Mouse (Mus musculus): ENCODE measurements around the gene Rpl22l1.
"Not testable (repeated sequence)": the region's sequence is repeated elsewhere in the genome, so short reads cannot be mapped to it uniquely, and the experiment has no call there.

The Rpl22l1 gene

DNA sequence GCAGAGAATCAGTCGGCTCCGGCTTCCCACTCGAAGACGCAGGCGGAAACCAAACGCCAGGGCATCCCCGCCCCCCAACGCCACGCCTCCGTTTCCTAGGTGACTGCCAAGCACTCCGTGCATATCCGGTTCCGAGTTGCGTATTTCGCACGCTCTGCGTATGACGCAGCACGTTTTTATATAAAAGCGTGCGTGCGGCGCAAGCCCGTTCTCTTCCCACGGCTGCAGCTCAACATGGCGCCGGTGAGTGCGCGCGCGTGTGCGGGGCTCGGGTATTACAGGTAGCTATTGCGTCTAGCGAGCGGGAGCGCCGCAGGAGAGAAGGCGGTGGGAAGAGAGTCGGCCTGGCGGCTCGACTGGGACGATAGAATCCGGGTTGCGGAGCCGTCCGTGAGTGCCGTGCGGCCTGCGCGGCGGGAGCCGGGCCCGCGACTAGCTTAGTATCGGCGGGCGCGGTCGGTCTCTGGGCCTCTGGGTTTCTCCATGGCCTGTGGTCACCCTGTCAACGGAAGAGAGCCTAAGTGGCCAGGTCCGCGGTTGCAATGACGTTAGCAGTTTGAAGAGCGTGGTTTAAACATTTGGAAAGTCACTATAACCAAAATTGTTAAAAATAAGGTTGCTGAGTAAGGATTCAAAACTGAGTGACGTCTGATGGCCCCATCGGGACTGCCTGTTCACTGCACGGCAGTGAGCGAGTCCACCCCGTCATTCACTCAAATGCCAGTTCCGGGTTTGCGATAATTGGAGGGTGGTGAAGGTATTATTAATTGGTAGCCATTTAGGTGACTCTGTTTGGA is at the start of gene Rpl22l1:
Gene Rpl22l1, plus strand, starts transcription at position 136 of the 797 bp plus-strand sequence.
- DNase-seq (ENCODE audit: low read depth, low spot score), result peak; percentile 95

DNA sequence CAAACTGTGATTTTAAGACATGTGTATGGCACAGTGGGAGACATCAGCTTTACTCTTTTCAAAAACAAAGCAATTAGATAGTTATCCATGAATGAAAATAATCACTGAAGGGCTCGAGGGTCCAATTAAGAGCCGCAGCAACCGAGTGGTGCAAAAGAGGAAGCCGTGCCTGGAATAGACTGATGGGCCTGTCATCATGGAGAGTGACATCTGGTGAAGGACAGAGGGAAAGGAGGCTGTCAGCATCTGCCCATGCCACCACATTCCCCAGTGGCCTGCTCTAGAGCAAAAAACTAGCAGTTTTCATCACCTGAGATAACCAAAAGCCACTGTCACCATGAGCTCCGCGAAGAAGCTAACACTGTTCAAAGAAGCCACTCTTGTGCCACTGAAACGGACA is 49.8 kb upstream of the Rpl22l1 start:
- DNase-seq (ENCODE audit: low read depth, low spot score), result no peak

DNA sequence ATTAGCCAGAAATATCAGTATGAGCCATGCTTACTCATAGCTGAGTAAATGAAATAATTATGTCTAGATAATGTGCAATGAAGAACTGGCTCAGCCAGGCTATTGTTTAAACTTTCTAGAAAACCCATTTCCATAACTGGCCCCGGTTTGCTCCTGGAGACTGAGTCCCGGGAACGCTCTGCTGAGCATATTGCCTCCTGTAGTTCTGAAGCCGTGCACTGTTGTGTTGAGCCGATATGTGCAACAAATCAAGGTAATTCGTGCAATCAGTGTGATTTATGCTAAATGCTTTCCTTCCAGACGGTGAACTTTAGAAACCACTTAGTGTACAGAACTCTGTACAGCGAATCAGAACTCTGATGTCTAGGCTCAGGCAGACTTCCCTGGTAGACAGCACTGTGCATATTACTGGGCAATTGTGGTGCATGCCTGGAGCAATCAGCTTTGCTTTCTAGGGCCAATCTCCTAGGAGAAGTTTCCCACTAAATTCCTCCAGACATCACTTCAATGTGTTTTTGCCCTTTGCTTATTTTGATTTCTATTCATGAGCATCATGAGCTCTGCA is 43.9 kb upstream of the Rpl22l1 start:
- DNase-seq (ENCODE audit: low read depth, low spot score), result no peak

DNA sequence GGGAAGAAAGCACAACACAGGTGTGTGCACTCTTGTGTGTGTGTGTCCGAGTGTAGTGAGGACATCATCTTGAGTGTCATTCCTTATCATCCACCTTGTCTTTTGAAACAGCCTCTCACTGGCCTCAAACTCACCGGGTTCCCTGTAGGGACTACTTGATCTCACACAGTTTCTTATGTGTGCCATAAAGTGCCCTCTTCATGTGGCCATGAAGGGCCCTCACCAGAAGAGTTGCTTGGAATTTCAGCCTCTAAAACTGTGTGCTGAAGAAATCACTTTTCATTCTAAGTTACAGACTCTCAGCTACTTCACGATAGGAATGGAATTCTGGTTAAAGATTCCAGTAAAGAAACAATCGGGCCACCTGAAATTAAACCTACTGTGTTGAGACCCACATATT is 38.3 kb upstream of the Rpl22l1 start:
- no peak for DNase-seq (ENCODE audit: low read depth, low spot score)

DNA sequence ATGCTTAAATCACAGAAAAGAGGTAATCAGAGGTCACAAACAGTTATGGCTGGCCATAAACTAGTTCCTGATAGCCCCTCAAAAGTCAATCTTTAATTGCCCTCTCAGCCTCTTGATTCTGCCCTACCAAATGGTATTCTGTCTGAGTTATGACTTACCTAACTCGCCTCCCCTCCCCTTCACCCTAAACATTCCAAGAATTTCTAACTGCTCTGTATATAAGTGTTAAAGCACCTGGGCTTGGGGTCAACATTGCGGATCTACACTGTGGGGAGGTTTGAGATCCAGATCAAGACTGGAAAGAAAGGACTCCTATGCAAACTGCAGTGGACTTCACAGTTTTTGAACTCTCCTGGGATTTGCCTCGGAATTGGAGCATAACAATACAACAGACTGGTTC is 37.0 kb upstream of the Rpl22l1 start:
- DNase-seq (ENCODE audit: low read depth, low spot score), result no peak

DNA sequence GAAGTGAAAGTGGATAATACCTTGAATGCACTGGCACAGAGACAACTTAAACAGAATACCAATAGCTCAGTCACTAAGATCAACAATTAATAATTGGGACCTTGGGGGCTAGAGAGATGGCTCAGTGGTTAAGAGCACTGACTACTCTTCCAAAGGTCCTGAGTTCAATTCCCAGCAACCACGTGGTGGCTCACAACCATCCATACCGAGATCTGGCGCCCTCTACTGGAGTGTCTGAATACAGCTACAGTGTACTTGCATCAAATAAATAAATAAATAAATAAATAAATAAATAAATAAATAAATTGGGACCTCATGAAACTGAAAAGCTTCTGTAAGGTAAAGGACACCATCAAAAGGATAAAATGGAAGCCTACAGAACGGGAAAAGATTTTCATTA is 32.3 kb upstream of the Rpl22l1 start:
- not testable (repeated sequence) for DNase-seq (ENCODE audit: low read depth, low spot score)

DNA sequence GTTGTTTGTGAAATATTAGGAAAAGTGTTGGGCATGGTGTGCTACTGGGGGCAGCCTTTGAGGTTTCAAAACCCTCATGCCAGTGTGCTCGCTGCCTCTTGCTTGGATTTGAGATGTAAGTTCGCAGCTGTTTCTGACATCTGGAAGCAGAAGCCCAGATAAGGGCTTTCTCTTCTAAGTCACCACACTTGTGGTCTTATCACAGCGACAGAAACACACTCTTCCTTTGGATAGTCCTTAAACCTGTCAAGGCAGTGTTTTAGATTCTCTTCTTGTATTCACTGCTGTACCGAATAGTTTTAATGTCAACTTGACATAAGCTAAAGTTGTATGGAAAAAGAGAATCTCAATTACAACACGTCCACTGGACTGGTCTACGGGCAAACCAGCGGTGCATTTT is 29.9 kb upstream of the Rpl22l1 start:
- DNase-seq (ENCODE audit: low read depth, low spot score), result no peak

DNA sequence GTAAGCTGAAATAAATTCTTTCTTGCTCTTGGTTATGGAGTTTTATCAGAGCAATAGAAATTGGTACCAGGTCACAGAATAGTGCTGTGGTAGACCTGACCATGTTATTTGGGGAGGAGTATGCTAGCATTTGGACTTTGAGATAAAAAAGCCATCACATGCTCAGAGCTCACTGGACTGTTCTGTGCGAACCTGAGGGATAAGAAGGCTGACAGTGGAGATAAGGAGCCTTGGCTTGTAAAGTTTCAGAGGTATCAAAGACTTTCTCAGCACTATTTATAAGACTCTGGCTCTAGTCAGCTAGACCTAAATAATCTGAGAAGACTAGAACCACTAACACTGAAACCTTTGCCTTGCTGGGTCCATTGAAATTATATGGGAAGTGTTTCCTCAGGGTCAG is 29.3 kb upstream of the Rpl22l1 start:
- DNase-seq (ENCODE audit: low read depth, low spot score), result no peak

DNA sequence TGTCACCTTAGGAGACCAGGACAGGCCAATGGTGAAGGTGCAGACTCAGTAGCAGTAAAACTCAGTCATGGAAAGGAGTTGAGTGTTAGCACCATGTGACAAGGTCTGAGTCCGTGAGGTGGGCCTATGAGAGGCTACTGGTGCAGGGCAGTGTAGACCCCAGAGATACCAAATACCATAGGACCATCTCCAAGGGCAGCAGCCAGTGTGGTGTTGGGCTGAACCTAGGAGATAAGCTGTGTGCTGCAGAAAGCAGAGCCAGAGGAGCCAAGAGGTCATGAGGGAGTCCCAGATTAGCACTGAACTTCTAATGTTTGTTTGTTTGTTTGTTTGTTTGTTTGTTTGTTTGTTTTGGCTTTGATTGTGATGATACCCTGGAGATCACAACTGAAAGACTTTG is 28.7 kb upstream of the Rpl22l1 start:
- DNase-seq (ENCODE audit: low read depth, low spot score), result no peak

DNA sequence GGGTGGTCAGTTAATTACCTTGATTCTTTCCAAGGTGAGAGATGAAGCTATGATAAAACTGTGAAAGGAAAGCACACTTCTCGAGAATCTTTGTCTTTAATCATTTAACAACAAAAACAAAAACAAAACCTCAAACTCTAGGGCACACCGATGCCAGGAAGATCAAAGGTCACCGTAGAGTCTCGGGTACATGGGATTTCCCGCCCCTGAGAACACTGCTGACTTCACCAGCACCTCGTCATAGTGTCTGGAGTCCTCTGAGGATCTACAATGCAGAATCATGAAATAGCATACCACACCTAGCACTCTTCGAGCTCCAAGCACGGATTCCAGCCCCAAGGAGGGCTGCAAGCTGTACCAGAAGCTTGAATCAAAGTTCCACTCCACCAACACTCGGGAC is 24.7 kb upstream of the Rpl22l1 start:
- DNase-seq (ENCODE audit: low read depth, low spot score), result no peak

DNA sequence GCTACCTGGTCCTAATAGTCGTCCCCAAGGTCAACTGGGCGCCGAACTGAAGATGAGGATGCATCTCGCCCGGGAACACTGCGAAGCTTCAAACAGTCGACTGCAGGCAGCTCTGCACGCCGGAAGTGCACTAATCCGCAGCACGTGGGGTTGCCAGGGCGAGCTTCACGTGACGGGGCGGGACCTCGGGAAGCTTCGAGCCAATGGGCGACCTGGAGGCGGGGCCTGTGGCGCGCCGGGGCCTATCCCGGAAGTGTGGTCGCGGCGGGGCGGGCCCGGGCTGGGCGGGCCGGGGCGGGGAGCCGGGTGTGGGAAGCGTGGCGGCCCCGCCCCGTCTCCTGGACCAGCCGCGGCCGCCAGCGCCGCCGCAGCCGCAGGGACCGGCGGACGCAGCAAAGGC is 24.2 kb upstream of the Rpl22l1 start, which contains the start of gene Eif5a2:
Gene Eif5a2, plus strand, starts transcription at position 283 of the 400 bp plus-strand sequence.
- DNase-seq (ENCODE audit: low read depth, low spot score), result peak; percentile 86

DNA sequence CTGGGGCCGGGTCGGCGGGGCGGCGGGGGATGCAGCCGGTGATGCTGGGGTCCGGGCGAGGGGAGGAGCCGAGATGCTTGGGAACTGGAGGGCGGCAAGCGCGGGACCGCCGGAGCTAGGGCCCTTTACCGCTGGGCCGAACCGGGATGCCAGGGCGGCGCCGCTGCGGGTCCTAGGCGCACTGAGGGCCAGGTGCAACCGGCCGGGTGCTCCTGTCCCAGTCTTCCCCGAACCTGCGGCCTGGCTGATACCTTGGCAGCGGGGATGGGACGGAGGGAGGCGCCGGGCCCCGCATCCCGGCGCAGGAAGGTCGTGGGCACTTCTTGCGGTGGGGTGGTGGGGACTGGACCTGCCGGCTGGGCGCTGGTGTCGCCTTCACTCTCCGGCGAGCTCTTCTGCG is 23.8 kb upstream of the Rpl22l1 start:
- no peak for DNase-seq (ENCODE audit: low read depth, low spot score)

DNA sequence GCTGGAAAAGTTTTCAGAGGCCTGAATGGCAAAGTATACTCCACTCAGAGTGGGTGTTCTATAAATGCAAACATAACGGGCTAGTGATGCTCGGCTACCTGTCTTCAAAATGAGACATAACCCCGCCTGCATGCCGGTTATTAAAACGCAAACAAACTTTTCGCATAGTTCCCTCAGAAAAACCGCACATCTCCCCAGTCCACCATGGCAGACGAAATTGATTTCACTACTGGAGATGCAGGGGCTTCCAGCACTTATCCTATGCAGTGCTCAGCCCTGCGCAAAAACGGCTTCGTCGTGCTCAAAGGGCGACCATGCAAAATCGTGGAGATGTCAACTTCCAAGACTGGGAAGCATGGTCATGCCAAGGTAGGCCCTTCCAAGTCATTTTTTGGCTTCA is 23.4 kb upstream of the Rpl22l1 start:
- no peak for DNase-seq (ENCODE audit: low read depth, low spot score)

DNA sequence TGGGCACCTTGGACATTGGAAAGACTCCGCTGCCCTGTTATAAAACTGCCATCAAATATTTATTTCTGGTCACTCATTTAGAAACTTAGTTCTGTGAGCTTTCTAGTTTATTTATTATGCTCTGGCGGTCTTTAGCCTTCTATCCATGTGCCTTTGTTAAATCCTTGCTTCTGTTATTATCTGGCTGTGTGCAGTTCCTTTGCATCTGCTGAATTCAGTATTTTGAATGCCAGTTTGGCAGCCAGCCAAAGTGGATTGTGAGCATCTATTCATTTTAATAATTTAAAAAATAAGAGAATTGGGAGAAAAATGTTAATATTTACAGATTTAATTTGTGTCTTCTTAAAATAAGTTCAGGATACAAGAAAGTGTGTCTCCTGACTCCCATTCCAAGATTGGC is 21.1 kb upstream of the Rpl22l1 start:
- DNase-seq (ENCODE audit: low read depth, low spot score), result no peak

DNA sequence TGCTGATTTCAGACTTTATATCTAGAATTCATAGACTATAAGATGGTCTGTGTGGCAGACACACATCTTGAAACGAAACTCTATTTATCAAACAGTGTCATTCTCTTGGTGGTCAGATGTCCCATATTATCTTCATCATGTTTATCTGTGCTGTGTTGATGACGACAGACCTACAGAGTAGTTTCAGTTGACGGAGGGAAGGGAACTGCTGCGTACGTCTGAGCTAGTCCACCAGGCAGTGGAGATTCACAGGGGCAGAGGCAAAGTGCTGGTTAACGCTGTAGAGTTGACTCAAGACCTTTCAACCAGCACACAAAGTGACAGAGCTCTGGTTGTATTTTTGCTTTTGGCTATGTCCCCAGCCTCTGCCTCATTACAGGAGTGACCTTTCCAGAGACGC is 10.4 kb upstream of the Rpl22l1 start:
- DNase-seq (ENCODE audit: low read depth, low spot score), result no peak

DNA sequence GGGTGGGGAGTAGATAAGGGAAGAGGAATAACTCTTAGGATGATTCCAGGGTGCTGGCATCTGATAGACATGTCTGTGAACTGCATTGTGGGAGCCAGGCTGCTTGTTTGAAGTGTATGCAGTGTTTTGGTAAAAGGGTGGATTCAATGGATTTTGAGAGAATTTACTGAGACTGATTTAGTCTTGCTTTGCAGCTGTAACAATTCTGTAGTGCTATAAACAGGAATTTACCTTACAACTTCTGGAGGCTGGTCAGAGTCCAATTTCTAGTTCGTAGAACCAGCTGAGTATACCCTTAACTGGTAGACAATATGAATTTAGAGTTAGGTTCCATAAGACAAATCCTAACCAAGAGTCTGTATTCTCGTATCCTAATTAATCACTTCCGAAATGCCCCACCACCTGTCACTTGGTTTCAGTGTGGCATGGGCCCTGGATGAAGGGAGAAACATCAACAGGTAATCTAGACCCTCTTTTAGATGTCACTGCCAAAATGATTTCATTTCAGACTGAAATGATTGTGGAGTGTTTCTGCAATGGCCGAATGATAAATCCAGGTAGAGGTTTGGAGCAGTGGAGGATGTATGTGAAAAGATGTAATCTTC is 2.9 kb downstream of the Rpl22l1 start:
- no peak for DNase-seq (ENCODE audit: low read depth, low spot score)

DNA sequence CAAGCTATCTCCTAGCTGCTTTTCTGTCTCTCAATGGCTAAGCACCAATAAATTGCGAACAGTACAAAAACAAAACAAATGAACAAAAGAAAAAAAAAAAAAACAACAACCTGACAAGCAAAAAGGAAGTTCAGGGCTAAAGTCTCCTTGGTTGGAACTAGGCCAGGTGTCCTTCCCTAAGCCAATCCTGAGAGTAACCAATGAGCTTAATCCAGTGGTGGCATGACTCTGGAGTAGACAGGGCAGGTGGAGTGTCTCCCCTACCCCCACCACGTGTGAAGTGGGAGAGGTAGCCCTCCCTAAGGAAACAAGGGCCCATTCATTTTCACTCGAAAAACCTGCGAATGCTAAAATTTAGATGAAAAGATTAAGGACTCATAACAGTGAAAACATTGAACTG is 6.2 kb downstream of the Rpl22l1 start:
- DNase-seq (ENCODE audit: low read depth, low spot score), result no peak

DNA sequence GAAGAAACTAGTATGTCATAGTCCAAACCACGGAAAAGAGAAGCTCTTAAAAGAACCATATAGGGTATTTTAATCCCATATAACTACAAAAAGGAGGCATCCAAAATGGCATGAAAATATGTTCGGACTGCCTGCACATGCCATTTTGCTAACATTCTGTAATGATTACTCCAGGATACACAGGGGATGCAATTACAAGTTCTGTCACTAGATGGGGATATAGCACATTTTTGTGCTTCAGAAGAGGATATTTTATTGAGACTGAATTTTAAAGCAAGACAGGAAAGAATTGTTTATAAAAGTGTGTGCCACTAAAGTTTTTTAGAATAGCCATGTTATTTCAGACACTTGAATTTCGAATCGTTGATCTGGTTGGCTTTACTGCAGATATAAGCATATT is 9.1 kb downstream of the Rpl22l1 start:
- DNase-seq (ENCODE audit: low read depth, low spot score), result peak; percentile 39

DNA sequence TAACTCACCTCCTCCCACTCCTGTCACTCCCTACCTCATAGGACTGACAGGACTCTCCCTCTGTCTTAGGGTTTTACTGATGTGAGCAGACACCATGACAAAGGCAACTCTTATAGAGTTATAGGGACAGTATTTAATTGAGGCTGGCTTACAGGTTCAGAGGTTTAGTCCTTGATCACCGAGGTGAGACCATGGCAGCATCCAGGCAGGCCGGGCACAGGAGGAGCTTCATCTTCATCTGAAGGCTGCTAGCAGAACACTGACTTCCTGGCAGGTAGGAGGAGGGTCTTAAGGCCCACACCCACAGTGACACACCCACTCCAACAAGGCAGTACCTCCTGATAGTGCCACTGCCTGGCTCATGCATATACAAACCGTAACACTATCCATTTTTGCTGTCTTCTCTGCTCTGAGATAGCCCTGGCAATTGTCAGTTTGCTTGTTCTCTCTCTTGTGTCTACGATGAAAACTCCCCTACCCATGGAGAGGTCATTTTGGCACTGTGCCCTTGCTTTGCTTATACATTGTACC is 10.8 kb downstream of the Rpl22l1 start:
- no peak for DNase-seq (ENCODE audit: low read depth, low spot score)

DNA sequence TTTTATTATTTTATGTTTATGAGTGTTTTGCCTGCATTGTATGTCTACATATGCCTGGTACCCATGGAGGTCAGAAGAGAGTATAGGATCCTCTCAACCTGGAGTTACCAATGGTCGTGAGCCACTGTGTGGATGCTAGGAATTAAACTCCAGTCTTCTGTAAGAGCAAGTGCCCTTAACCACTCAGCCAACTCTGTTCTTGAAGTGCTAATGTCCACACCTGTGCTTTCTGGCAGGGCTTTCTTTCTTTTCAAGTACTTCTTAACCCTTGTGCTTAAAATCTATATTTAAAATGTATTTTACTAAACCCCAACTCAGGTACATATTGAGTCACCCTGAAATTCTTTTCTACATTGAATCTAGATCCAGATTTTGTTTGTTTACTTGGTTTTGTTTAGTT is 21.0 kb downstream of the Rpl22l1 start:
- DNase-seq (ENCODE audit: low read depth, low spot score), result no peak

DNA sequence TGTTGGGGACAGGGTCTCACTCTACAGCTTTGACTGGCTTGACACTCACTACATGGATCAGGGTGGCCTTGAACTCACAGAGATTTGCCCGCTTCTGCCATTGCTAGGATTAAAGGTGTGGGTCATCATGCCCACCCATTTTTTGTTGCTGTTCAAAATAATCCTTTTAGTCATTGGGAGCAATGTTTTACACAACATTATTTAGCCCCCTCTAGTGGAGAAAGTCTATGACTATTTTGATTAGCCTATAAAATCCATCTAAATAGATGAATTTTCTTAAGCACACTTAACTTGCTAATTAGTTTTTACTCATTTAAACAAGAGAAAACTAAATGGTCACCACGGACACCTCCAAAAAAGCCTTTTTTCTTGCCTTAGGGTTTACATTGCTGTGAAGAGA is 22.4 kb downstream of the Rpl22l1 start:
- no peak for DNase-seq (ENCODE audit: low read depth, low spot score)

DNA sequence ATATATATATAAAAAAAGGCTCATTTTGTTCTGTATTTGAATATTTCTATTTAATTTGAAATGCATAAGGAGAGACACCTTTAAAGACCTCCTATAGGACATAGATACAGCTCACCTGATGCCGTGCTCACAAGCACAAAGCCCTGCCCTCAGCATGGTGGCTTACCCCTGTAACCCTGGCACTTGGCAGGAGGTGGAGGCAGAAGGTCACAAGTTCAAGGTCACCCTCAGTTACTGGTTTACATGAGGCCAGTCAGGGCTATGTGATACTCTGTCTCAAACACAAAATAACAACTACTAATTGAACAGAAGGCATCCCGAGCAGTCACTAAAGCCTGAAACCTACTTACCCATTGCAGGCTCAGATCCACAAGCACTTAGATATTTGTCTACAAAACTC is 24.2 kb downstream of the Rpl22l1 start:
- DNase-seq (ENCODE audit: low read depth, low spot score), result no peak

Measured in retina, adult 2 months (tissue).